Mouse (Mus musculus) bone marrow, adult 2 months (tissue): Measurements from ENCODE around the gene Tmem132a.

Source experiments
- CTCF ChIP-seq: fragments of 200-500 bp; IDR thresholded peaks from 2 replicates; pipeline ENCODE4 v1.5.1; 2011; ENCODE audit warnings: low read length, control low read depth; ENCODE audit not compliant: control insufficient read depth, insufficient read depth
- POLR2A ChIP-seq: fragments of 200-500 bp; IDR thresholded peaks from 2 replicates; pipeline ENCODE4 v1.6.1; 2011; ENCODE audit warnings: low read depth, mild to moderate bottlenecking, control low read depth, low read length, borderline replicate concordance; ENCODE audit not compliant: control insufficient read depth

- TF ChIP-seq CTCF (no peak), POLR2A (no peak)
Measured at GRCm38 (mm10) chr19:10833611-10834010, 36.1 kb downstream of the Tmem132a start.
